7 mouse cellular contexts compared by ENCODE assay signal in the genomic region with DNA sequence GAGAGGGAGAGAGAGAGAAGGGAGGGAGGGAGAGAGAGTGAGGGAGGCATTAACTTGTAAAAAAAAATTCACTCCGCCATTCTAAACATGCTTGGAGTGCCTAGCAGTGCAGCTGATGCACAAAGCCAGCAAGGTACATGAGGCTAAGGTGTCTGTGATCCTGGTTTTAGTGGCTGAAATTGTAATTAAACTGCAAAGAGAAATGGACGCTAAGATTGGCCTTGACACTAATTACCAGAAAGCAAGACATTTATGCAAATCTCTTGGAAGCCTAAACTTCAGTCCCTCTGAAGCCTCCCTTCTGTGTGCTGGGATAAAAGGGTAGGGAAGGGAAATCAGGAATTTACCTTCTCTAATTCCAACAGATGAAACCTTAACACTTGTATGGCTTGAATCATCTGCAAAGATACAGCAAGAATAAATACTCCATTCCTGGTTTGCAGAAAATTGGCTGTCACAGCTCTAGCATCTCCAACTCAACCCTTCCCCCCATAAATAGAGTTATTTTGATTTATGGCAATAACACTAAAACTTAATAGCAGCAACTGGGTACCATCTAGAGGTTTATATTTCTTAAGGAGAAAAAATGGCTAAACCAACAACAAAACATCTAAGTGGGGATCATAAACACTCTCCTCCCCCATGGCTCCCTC. TPM values are rescaled to one million over a fixed set of nuclear protein-coding genes. Genes with fewer than 3 reads are reported as not detected.
DNase-seq lines count a peak whose midpoint lies in the region; ATAC-seq and TF ChIP-seq lines count a peak whose summit lies in the region.

No protein-coding gene starts in this region.

- DNase-seq in kidney, postnatal 0 days (ENCODE audit: low spot score), result peak; percentile 81
- DNase-seq in kidney, adult 8-10 months, result no peak
- peak; percentile 67 for DNase-seq in retina, postnatal 1 day
- no peak for DNase-seq in embryo, embryonic 9.5 days (ENCODE audit: extremely low spot score)

- peak overlapping the region; percentile 97 for H3K27ac ChIP-seq in kidney, postnatal 0 days
- no peak overlapping the region for H3K27ac ChIP-seq in forebrain, embryonic 12.5 days
- peak overlapping the region; percentile 78 for H3K27ac ChIP-seq in intestine, embryonic 15.5 days

- peak overlapping the region; percentile 84 for H3K4me3 ChIP-seq in kidney, postnatal 0 days (replicated peaks; ENCODE audit: low read depth, low read length)
- H3K4me3 ChIP-seq in forebrain, embryonic 12.5 days (replicated peaks), result no peak overlapping the region
- H3K4me3 ChIP-seq in intestine, embryonic 15.5 days (replicated peaks), result peak overlapping the region; percentile 70

- H3K27me3 ChIP-seq in kidney, postnatal 0 days (ENCODE audit: insufficient read depth, low read length), result 0 out of 2 replicates have a peak, but pooled peaks cover 4% of the 10 kb centered on the region
- H3K27me3 ChIP-seq in forebrain, embryonic 12.5 days, result peaks cover 60% of the 10 kb centered on the region
- H3K27me3 ChIP-seq in intestine, embryonic 15.5 days (replicated peaks), result no peaks in the 10 kb centered on the region

- H3K4me1 ChIP-seq in kidney, postnatal 0 days (replicated peaks; ENCODE audit: insufficient read depth, low read length), result no peaks in the 10 kb centered on the region
- H3K4me1 ChIP-seq in forebrain, embryonic 12.5 days, result peaks cover 81% of the 10 kb centered on the region
- H3K4me1 ChIP-seq in intestine, embryonic 15.5 days (replicated peaks), result peaks cover 3% of the 10 kb centered on the region; the same call in 1 of the 2 replicates

- H3K9me3 ChIP-seq in kidney, postnatal 0 days (replicated peaks; ENCODE audit: low read length), result no peaks in the 10 kb centered on the region
- H3K9me3 ChIP-seq in forebrain, embryonic 12.5 days, result no peaks in the 10 kb centered on the region
- no peaks in the 10 kb centered on the region for H3K9me3 ChIP-seq in intestine, embryonic 15.5 days

- H3K4me2 ChIP-seq in kidney, postnatal 0 days (ENCODE audit: low read length), result peak overlapping the region; percentile 86
- H3K4me2 ChIP-seq in forebrain, embryonic 12.5 days, result peak overlapping the region; percentile 86
- peak overlapping the region; percentile 80 for H3K4me2 ChIP-seq in intestine, embryonic 15.5 days (replicated peaks)

- H3K9ac ChIP-seq in kidney, postnatal 0 days (ENCODE audit: low read depth, low read length), result peak overlapping the region; percentile 93; the same call in 1 of the 2 replicates
- no peak overlapping the region for H3K9ac ChIP-seq in forebrain, embryonic 12.5 days
- peak overlapping the region; percentile 74; the same call in 1 of the 2 replicates for H3K9ac ChIP-seq in intestine, embryonic 15.5 days

- WGBS in kidney, postnatal 0 days, result 26% methylated on average over 2 of the region's 2 CpGs
- WGBS in forebrain, embryonic 12.5 days, result 12% methylated on average over 2 of the region's 2 CpGs
- 24% methylated on average over 2 of the region's 2 CpGs for WGBS in intestine, embryonic 15.5 days

- TF ChIP-seq CTCF in kidney, postnatal 0 days (IDR thresholded peaks at IDR 0.05; ENCODE audit: low read depth), result no peak

- H3K36me3 ChIP-seq in kidney, postnatal 0 days (ENCODE audit: insufficient read depth, low read length), result 0 out of 2 replicates have a peak, but pooled peaks cover 3% of the 10 kb centered on the region
- no peaks in the 10 kb centered on the region for H3K36me3 ChIP-seq in forebrain, embryonic 12.5 days (replicated peaks)
- H3K36me3 ChIP-seq in intestine, embryonic 15.5 days, result no peaks in the 10 kb centered on the region

- no peak for ATAC-seq in kidney, postnatal 0 days (replicated peaks; ENCODE audit: low FRiP score, low read depth)
- no peak for ATAC-seq in forebrain, embryonic 12.5 days (ENCODE audit: low FRiP score)
- no peak; the same call in 1 of the 2 replicates for ATAC-seq in intestine, embryonic 15.5 days
- no peak for ATAC-seq in megakaryocyte progenitor cell, adult 5-6 weeks (replicated peaks; ENCODE audit: poor library complexity)

RNA-seq across cellular contexts. Expression of a gene that starts 6.2 kb away (rescaled TPM):
- polyA plus RNA-seq in kidney, postnatal 0 days (2015; fragmentation: Nextera tagmentation; extraction: Ambion mirVana), result 59.0 and 66.7 TPM in 2 replicates
- polyA plus RNA-seq in forebrain, embryonic 12.5 days (2016; fragmentation: Nextera tagmentation; extraction: Ambion mirVana), result 40.4 and 44.8 TPM in 2 replicates
- 106 and 112 TPM in 2 replicates for polyA plus RNA-seq in intestine, embryonic 15.5 days (2015; fragmentation: Nextera tagmentation; extraction: Ambion mirVana)
- total RNA-seq in megakaryocyte progenitor cell, adult 5-6 weeks (2015), result 12.7 and 24.6 TPM in 2 replicates
- total RNA-seq in megakaryocyte progenitor cell, adult 5-6 weeks (2017), result 13.0 and 26.3 TPM in 2 replicates

Comparison
In these comparisons a context has a peak if more than half of its experiments do, and no peak if none do; other contexts are left out.
1. DNase-seq: peak in kidney, postnatal 0 days (single experiment) and retina, postnatal 1 day (single experiment); none in kidney, adult 8-10 months (0 of 2) and embryo, embryonic 9.5 days (single experiment).
2. Peak in every context shown above with its lines, with median percentiles within 50 percentile points of each other: H3K4me2 ChIP-seq.